Mouse (Mus musculus) ES-E14 (cell line): ENCODE data around the gene Kcnt2.

Source experiments
- MAFK ChIP-seq: IDR thresholded peaks from 2 replicates; pipeline ENCODE4 v1.6.1; 2014; ENCODE audit warnings: mild to moderate bottlenecking, low read depth, low read length, inconsistent platforms; ENCODE audit not compliant: insufficient read depth
- ZC3H11A ChIP-seq: IDR thresholded peaks from 2 replicates; pipeline ENCODE4 v1.6.1; 2012; ENCODE audit warnings: low read depth, mild to moderate bottlenecking, inconsistent platforms, low read length, borderline replicate concordance

- TF ChIP-seq ZC3H11A (no peak), MAFK (no peak)
Measured at GRCm38 (mm10) chr1:140560801-140561200, 314.8 kb downstream of the Kcnt2 start.
